Mouse (Mus musculus) brain, embryonic 14.5 days (tissue): ENCODE data around the gene Gm29797.

Source experiments
- CTCF ChIP-seq: fragments of 200-500 bp; IDR thresholded peaks from 2 replicates; pipeline ENCODE4 v1.5.1; 2012; ENCODE audit warnings: inconsistent platforms, mild to moderate bottlenecking, moderate library complexity, borderline replicate concordance; ENCODE audit not compliant: insufficient read depth, insufficient read length; ENCODE audit errors: extremely low read depth
- POLR2A ChIP-seq: fragments of 200-500 bp; IDR thresholded peaks from 2 replicates; pipeline ENCODE4 v1.6.1; 2012; ENCODE audit warnings: mild to moderate bottlenecking, inconsistent platforms, borderline replicate concordance; ENCODE audit not compliant: poor library complexity, insufficient read depth, insufficient read length, severe bottlenecking; ENCODE audit errors: extremely low read depth

DNA sequence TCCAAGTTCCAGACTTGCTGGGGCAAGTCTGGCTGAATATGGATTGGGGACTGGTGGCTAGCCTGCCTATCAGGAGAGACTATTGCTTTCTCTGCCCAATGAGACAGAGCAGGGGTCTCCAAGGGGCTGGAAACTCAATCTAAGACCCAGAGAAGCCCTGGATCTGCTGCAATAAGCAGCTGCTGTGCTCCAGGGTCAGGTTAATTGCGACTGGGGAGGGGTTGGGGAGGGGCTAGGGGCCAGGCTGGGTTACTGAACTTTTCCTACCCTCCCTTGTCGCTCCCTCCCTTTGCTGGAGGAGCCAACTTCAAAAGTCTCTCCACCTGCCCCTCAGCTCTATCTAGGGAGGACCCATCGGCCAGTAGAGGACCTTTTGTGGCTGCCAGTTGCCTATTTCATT, at the start of gene Gm29797:
- TF ChIP-seq CTCF = no peak
- no peak for TF ChIP-seq POLR2A
